Mouse (Mus musculus) CH12.LX (cell line): Measurements from ENCODE around the gene Aldh3b1.

Source experiments
- CHD1 ChIP-seq: IDR thresholded peaks from 2 replicates; pipeline ENCODE4 v1.6.1; 2012; ENCODE audit warnings: low read depth, low read length, improper control_type of control experiment, inconsistent platforms
- CTCF ChIP-seq, 2 experiments: IDR thresholded peaks in 1 of 2; conservative IDR thresholded peaks in 1 of 2; 2 replicates each; pipeline ENCODE4 v1.5.1; 2011 to 2012; ENCODE audit warnings: low read depth in 2 of 2, low read length in 2 of 2, improper control_type of control experiment in 1 of 2, inconsistent platforms in 1 of 2, mild to moderate bottlenecking in 1 of 2, moderate library complexity in 1 of 2
- E2F4 ChIP-seq: IDR thresholded peaks from 2 replicates; pipeline ENCODE4 v1.6.1; 2011; ENCODE audit warnings: low read depth, low read length, improper control_type of control experiment; ENCODE audit not compliant: insufficient replicate concordance
- EP300 ChIP-seq: IDR thresholded peaks from 2 replicates; pipeline ENCODE4 v1.6.1; 2011; ENCODE audit warnings: low read length, improper control_type of control experiment
- POLR2A ChIP-seq: IDR thresholded peaks from 2 replicates; pipeline ENCODE4 v1.6.1; 2011; ENCODE audit warnings: low read depth, mild to moderate bottlenecking, improper control_type of control experiment, low read length

GRCm38 (mm10) chr19:3945872-3946564, 16.4 kb upstream of the Aldh3b1 start:
- TF ChIP-seq CTCF (conservative IDR thresholded peaks at IDR 0.05 in 1 of 2, IDR thresholded peaks at IDR 0.05 in 1 of 2; ENCODE audit: low read depth in 2 of 2, low read length in 2 of 2): no peak
- TF ChIP-seq E2F4: no peak
- no peak for TF ChIP-seq POLR2A
- no peak for TF ChIP-seq EP300
- TF ChIP-seq CHD1: no peak
